Mouse (Mus musculus) embryonic facial prominence, embryonic 10.5 days (tissue): ENCODE results near the gene Wdfy4. TPM values are rescaled to one million over a fixed set of nuclear protein-coding genes. Genes with fewer than 3 reads are reported as not detected.
A peak's percentile ranks its signal among the peaks of the same experiment; 100 is the strongest.

ENCODE experiments used
- DNase-seq: peaks from one replicate; pipeline ENCODE4 v3.0.0-alpha.2; 2017; ENCODE audit warnings: low spot score
- H3K27ac ChIP-seq: fragments of 300-500 bp; sonication (generic); replicated peaks from 2 replicates; pipeline ENCODE4 v1.5.1; 2016; ENCODE audit warnings: mild to moderate bottlenecking
- H3K27me3 ChIP-seq: fragments of 300-500 bp; sonication (generic); replicated peaks from 2 replicates; pipeline ENCODE4 v1.6.1; 2016; ENCODE audit warnings: low read depth, mild to moderate bottlenecking; ENCODE audit not compliant: poor library complexity, severe bottlenecking
- H3K36me3 ChIP-seq: fragments of 300-500 bp; sonication (generic); replicated peaks from 2 replicates; pipeline ENCODE4 v1.6.1; 2016; ENCODE audit warnings: mild to moderate bottlenecking, moderate library complexity
- H3K4me1 ChIP-seq: fragments of 300-500 bp; sonication (generic); 2 replicates; pipeline ENCODE4 v1.6.1; 2016
- H3K4me3 ChIP-seq: fragments of 300-500 bp; sonication (generic); 2 replicates; pipeline ENCODE4 v1.5.1; 2016; ENCODE audit warnings: mild to moderate bottlenecking, moderate library complexity
- H3K9me3 ChIP-seq: fragments of 300-500 bp; sonication (generic); 2 replicates; pipeline ENCODE4 v1.6.1; 2016; ENCODE audit warnings: mild to moderate bottlenecking
- WGBS: fragments of 180-500 bp; shearing (Covaris S2); methylation state at CpG from one replicate; pipeline ENCODE4 v1.1.7; 2016; 5-methylcytosine and 5-hydroxymethylcytosine counted together
- polyA plus RNA-seq: library from polyadenylated mRNA; unstranded; fragments of >200 nt; fragmentation: Nextera tagmentation; extraction: Ambion mirVana; gene quantifications from 2 replicates; pipeline ENCODE4 v1.2.1, GENCODE M21; 2016

Gene Wdfy4
- polyA plus RNA-seq = 0.08 and 0.17 TPM in 2 replicates

DNA sequence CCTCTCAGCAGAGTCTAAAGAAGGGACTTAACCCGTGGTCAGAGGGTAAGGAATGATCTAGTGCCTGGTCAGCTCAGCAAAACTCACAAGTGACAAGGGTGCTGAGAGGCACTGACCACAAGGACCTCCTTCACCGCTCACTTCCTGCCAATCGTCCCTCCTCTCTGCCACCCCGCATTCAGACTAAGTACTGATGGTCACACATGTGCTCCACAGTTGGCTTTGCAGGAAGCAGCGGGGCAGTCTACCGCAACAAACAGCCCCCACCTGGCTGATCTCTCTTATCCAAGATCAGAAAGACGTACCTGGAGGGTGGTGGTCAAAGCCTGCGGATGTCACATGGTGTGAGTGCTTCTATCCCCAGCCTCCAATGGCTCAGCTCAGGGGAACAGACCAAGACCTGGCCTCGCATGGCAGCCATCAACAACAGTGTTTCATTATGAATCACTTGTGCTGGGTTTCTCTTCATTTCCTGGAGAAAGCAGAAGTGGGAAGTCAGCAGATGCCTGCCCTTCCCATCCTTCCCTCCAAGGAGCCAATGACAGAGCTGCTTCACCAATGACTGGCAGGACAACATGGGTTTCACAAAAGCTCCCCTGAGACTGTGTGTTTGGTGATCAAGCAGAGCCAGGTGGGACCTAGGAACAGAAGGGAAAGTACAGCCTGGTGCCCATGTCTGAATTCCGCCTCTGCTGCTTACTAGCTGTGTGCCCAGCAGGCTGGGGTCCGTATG, at the start of gene Wdfy4:
TSS of gene Wdfy4 (minus strand) at position 441 of the 733 bp plus-strand sequence.
- H3K36me3 ChIP-seq = no peaks in the 10 kb centered on the region
- H3K9me3 ChIP-seq = no peaks in the 10 kb centered on the region
- H3K27me3 ChIP-seq = no peaks in the 10 kb centered on the region
- DNase-seq = no peak
- no peak within 1 kb of the TSS for H3K27ac ChIP-seq
- 0 out of 2 replicates have a peak, but pooled peaks cover 4% of the 10 kb centered on the region for H3K4me1 ChIP-seq
- no peak within 1 kb of the TSS for H3K4me3 ChIP-seq
- 88% methylated on average over 11 of the region's 11 CpGs for WGBS

DNA sequence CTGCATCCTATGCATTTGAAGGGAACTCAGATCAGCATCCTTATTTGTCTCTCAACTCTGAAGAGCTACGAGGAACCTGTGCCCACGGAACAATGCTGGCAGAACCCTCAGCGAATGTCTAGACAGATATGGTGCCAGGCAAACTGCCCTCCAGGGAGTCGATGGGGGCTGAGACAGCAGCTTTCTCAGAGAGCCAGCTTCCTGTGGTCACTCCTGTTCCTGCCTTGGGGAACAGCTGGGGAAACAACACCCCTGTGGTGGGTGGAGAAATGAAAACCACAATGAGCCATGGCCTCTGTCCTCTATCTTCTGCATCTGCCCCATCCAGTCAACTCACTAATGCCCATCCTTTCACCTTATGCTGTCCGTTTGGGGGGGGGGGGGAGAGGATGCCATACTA, 46.7 kb upstream of the Wdfy4 start:
- H3K27ac ChIP-seq = no peak overlapping the region
- 77% methylated on average over 5 of the region's 5 CpGs for WGBS
- DNase-seq = no peak
- no peaks in the 10 kb centered on the region for H3K27me3 ChIP-seq
- H3K9me3 ChIP-seq = no peaks in the 10 kb centered on the region
- H3K36me3 ChIP-seq = no peaks in the 10 kb centered on the region
- H3K4me3 ChIP-seq = no peak overlapping the region
- peaks cover 2% of the 10 kb centered on the region for H3K4me1 ChIP-seq

DNA sequence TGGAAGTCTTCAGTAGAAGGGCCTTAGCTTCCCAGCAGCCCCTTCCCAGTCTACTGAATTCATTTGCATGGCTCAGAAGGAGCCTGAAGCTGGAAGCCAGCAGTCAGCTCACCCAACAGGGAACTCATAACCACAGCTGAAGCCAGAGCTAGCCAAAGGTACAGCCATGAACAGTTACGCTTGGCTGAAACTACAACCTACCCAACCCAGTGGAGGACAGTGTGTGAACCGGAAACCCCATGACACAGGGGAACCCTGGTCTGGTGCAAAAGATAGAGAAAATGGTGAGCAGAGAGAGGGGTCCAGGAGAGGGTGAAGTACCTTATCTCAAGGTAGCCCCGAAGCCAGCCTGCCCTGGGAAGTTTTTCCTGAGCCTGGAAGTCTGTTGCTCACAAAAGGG, 46.0 kb upstream of the Wdfy4 start:
- no peak overlapping the region for H3K27ac ChIP-seq
- no peaks in the 10 kb centered on the region for H3K4me1 ChIP-seq
- no peaks in the 10 kb centered on the region for H3K36me3 ChIP-seq
- H3K4me3 ChIP-seq = no peak overlapping the region
- 92% methylated on average over 3 of the region's 3 CpGs for WGBS
- no peaks in the 10 kb centered on the region for H3K27me3 ChIP-seq
- DNase-seq = no peak
- no peaks in the 10 kb centered on the region for H3K9me3 ChIP-seq

DNA sequence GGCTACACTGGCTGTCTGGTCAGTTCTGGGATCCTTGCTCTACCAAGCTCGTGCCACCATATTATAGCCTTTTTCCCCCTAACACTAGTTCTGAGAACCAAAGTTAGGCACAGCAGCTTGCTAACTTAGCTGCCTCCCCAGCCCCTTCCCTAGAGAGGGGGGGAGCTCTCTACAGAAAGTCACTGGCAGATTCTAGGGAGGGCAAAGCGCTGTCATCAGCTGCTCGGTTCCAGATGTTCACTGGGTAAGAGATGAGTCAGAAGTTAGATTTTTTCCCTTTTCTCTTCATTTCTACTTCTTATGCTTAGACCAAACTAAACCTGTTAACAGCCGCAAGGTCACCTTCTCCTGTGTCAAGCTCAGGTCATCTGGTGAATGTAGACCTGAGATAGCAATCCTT, 45.4 kb upstream of the Wdfy4 start:
- no peak for DNase-seq
- H3K4me3 ChIP-seq = no peak overlapping the region
- no peaks in the 10 kb centered on the region for H3K9me3 ChIP-seq
- H3K36me3 ChIP-seq = no peaks in the 10 kb centered on the region
- no peaks in the 10 kb centered on the region for H3K4me1 ChIP-seq
- no peaks in the 10 kb centered on the region for H3K27me3 ChIP-seq
- WGBS = 78% methylated on average over 4 of the region's 4 CpGs
- H3K27ac ChIP-seq = no peak overlapping the region

DNA sequence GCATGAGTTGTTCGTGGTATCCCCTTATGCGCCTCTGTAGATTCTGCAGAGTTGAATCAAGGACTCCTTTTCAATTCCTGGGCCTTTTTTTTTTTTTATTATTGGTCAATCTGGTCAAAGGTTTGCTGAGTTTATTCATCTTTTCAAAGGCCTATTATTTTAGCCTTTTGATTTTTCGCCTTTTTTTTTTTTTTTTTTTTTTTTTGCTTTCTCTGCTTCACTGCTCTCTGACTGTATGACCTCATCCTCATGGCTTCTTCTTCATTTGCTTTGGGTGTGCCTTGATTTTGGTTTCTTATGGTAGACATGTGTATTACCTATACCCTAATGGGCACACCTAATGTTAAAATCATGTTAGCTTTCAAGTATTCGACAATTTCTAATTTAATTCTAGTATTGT, 39.9 kb upstream of the Wdfy4 start:
- Histone ChIP-seq H3K9me3 (no peaks in the 10 kb centered on the region), H3K4me3 (no peak overlapping the region), H3K36me3 (no peaks in the 10 kb centered on the region), H3K4me1 (no peaks in the 10 kb centered on the region), H3K27ac (no peak overlapping the region), H3K27me3 (no peaks in the 10 kb centered on the region)
- DNase-seq = no peak
- 88% methylated on average over 4 of the region's 4 CpGs for WGBS

DNA sequence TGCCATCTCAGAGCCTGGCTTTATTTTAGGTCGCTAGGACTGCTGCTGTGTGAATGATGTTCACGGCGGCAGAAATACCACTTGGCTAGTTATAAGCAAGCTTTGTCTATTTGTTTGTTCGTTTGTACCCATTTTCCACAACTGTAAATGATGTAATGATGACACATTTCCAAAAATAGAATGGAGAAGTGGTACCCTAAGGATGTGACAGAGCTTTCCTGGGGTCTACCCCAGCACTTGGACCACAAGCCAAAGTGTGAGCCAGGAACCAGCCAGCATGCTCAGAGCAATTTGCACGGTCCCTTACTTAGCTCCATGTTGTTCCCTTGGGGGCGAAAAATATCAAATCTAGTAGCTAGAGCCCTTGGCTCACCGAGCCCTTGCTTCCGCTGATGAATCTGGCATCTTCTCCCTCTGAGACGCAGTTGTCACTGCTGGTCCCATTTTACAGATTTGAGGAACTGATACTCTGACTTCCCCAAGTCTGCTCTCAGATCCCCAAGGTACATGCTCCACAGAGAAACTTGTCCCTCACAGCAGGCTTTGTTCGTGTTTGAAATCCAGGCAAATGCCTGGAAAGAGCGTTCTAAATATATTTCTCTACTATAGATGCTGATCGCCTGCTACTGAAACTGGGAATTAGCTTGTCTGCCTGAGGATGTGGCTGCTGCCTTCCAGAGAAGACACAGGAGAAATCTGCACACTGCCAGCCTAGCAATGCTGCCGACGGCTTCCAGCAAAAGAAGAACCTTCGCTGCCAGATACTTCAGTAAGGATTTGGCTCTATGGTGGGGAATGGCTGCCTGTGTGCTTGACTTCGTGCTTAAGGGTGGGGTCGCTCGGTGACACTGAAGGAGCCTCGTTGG, 31.3 kb upstream of the Wdfy4 start:
- peaks cover 17% of the 10 kb centered on the region for H3K4me1 ChIP-seq
- DNase-seq = no peak
- H3K27me3 ChIP-seq = peaks cover 45% of the 10 kb centered on the region
- 88% methylated on average over 19 of the region's 19 CpGs for WGBS
- H3K9me3 ChIP-seq = no peaks in the 10 kb centered on the region
- H3K4me3 ChIP-seq = no peak overlapping the region
- H3K36me3 ChIP-seq = no peaks in the 10 kb centered on the region
- H3K27ac ChIP-seq = no peak overlapping the region

DNA sequence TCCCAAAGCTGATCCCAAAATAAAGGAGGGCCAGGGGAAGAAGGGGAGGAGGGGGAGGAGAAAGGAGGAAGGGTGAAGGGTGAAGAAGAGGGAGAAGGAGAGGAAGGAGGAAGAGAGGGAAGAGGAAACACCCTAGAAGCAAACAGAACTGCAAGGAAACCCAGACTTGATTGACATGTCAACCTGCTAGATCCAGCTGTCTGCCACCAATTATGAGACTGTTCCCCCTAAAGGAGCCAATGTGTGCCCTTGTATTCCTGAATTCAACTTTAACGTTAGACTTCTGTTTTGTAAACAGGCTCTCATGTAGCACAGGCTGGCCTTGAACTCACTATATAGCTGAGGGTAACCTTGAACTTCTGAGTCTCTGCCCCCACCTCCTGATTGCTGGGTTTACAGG, 29.9 kb upstream of the Wdfy4 start:
- 68% methylated on average over 1 of the region's 1 CpGs for whole genome bisulfite sequencing
- Histone ChIP-seq H3K4me1 (peaks cover 17% of the 10 kb centered on the region), H3K36me3 (no peaks in the 10 kb centered on the region), H3K4me3 (no peak overlapping the region), H3K27ac (no peak overlapping the region), H3K9me3 (no peaks in the 10 kb centered on the region), H3K27me3 (peaks cover 45% of the 10 kb centered on the region)
- no peak for DNase-seq

DNA sequence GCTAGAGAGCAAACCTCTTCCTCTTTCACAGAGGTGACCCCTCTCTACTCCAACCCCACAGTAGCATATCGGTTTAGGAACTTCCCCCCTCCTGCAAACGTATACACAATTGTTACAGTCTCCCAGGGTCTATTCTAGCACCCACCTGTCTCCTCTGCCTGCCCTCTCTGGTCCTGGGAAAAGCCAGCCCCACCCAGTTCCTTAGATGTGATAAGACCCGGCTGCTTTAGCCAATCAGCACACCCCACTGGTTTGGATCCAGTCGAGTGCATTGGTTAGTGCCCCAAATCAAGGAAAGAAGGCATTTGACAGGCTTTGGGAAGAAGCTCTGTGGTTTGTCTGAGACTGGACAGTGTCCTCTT, 29.4 kb upstream of the Wdfy4 start:
- peaks cover 17% of the 10 kb centered on the region for H3K4me1 ChIP-seq
- H3K27ac ChIP-seq = no peak overlapping the region
- H3K4me3 ChIP-seq = no peak overlapping the region
- 19% methylated on average over 4 of the region's 4 CpGs for WGBS
- H3K9me3 ChIP-seq = no peaks in the 10 kb centered on the region
- DNase-seq = no peak
- no peaks in the 10 kb centered on the region for H3K36me3 ChIP-seq
- H3K27me3 ChIP-seq = peaks cover 42% of the 10 kb centered on the region

DNA sequence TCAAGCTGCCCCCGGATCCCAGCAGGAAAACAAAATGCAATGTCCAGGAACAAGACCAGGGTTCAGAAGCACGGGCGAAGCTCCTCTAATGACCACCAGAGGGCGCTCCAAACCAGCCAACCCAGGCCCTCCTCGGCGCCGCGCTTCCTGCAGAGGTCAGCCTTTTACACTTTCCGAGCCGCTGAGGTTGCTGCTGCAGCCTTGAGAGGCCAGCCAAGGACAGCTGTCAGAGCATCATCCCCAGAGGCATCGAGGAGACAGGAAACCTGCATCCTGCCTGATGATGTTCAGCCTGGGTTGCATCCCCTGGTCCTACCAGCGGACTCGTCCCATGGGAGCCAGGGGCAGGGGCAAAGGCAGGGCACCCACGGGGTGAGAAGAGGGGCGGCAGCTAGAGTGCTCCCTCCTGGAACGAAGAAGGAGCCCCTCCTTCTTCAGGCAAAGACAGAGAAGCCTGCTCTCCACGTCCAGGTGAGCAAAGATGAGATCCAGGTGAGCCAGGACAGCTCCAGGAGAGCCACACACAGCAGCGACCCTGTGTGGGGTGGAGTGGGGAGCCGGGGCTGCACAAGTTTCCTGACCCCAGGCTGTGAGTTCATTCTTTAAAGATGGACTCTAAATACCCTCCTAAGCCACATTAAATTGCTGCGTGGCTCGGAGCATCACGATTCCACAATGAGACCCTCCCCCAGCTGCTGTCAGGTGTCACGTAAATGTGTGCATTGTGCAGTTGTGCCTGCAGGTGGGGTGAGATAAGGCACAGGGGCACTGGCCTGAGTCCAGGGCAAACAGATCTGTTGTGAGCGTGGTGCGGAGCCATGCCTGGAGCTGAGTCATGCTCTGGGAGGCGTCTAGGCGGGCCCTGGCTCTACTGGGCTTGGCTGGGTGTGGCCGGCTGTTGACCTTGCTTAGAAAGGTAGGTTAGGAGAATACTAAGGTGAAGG, 28.8 kb upstream of the Wdfy4 start, which contains the start of gene Arhgap22:
TSS of gene Arhgap22 (plus strand) at position 204 of the 944 bp plus-strand sequence.
- peak; percentile 88 for DNase-seq
- 15% methylated on average over 28 of the region's 28 CpGs for WGBS
- H3K4me3 ChIP-seq = peak within 1 kb of the TSS; percentile 38; the same call in 1 of the 2 replicates

DNA sequence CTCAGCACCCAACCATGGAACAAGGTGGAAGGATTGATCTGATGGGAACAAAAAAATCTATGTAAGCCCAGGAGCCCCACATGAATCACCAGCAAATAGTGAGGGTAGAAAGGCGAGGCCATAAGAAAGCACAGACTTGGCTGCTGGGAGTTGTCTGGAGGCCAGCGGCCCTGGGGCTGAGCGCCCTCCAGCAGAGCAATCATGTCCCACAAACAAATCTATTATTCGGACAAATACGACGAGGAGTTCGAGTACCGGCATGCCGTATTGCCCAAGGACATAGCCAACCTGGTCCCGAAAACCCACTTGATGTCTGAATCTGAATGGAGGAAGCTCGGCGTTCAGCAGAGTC, 27.6 kb upstream of the Wdfy4 start:
- no peak overlapping the region for H3K4me3 ChIP-seq
- 90% methylated on average over 12 of the region's 12 CpGs for WGBS
- peaks cover 42% of the 10 kb centered on the region for H3K27me3 ChIP-seq

More for the DNA sequence above, 28.8 kb upstream of the Wdfy4 start, which contains the start of gene Arhgap22:
- Histone ChIP-seq H3K9me3 (no peaks in the 10 kb centered on the region), H3K27ac (no peak within 1 kb of the TSS), H3K27me3 (peaks cover 42% of the 10 kb centered on the region), H3K4me1 (peaks cover 12% of the 10 kb centered on the region), H3K36me3 (no peaks in the 10 kb centered on the region)

DNA sequence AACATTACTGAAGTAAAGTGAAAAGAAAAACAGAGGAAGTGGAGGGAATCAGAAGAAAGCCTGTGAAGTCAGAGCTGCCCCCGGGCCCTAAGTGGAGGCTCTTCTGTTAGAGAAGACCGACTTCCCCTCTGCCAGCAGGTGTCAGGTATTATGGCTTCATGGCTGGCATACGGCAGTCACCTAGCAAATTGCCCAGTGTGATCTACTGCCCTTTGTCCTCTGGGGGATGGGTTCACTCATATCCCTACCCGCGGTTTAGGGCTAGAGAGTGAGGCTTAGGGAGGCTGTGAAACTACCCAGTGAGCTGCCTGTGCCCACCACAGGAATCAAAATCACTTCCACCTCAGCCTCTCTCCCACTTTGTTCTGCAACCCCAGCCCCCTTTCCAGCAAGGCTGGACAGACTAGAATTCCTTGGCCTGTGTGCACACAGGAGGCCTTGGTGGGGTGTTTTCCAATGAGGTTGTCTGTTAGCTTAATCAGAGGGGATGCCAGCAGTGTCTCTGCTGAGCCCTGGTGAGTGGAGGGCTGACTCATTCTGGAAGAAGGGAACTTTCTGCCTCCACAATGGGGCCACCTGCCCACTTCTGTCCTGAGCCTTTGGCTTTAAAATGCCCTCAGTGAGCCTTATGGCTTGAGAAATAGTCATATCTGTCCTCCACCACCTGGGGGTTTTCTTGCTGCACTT, 27.1 kb upstream of the Wdfy4 start:
- 68% methylated on average over 5 of the region's 5 CpGs for WGBS

More for the DNA sequence above, 27.6 kb upstream of the Wdfy4 start:
- Histone ChIP-seq H3K27ac (no peak overlapping the region), H3K36me3 (no peaks in the 10 kb centered on the region), H3K9me3 (no peaks in the 10 kb centered on the region), H3K4me1 (peaks cover 12% of the 10 kb centered on the region)
- no peak for DNase-seq

More for the DNA sequence above, 27.1 kb upstream of the Wdfy4 start:
- H3K36me3 ChIP-seq = no peaks in the 10 kb centered on the region
- no peak overlapping the region for H3K4me3 ChIP-seq
- H3K4me1 ChIP-seq = peaks cover 12% of the 10 kb centered on the region
- no peak overlapping the region for H3K27ac ChIP-seq
- no peak for DNase-seq
- H3K27me3 ChIP-seq = peaks cover 42% of the 10 kb centered on the region
- no peaks in the 10 kb centered on the region for H3K9me3 ChIP-seq
